Mouse (Mus musculus) midbrain, postnatal 0 days (tissue): ENCODE results near the gene Ano8. TPM values are rescaled to one million over a fixed set of nuclear protein-coding genes. Genes with fewer than 3 reads are reported as not detected.

Source experiments
- ATAC-seq: fragments of 200-750 bp; cut with Nextera tagmentation; 2 replicates; pipeline ENCODE4 v1.8.0; 2017; ENCODE audit warnings: moderate number of reproducible peaks, mild to moderate bottlenecking, moderate TSS enrichment, moderate library complexity; ENCODE audit not compliant: low FRiP score
- DNase-seq: peaks from one replicate; pipeline ENCODE4 v3.0.0-alpha.2; 2015; ENCODE audit warnings: low spot score
- H3K27ac ChIP-seq: fragments of 300-500 bp; sonication (generic); 2 replicates; pipeline ENCODE4 v1.5.1; 2014; ENCODE audit warnings: low read depth, mild to moderate bottlenecking, low read length, mixed read lengths
- H3K27me3 ChIP-seq: fragments of 300-500 bp; sonication (generic); 2 replicates; pipeline ENCODE4 v1.6.1; 2014; ENCODE audit warnings: low read length, control low read depth, mixed read lengths; ENCODE audit not compliant: insufficient read depth
- H3K36me3 ChIP-seq: fragments of 300-500 bp; sonication (generic); 2 replicates; pipeline ENCODE4 v1.6.1; 2014; ENCODE audit warnings: low read length, control low read depth, mixed read lengths; ENCODE audit not compliant: insufficient read depth
- H3K4me1 ChIP-seq: fragments of 300-500 bp; sonication (generic); 2 replicates; pipeline ENCODE4 v1.6.1; 2014; ENCODE audit warnings: mild to moderate bottlenecking, control low read depth, antibody characterized with exemption, low read length, mixed read lengths; ENCODE audit not compliant: insufficient read depth
- H3K4me2 ChIP-seq: fragments of 300-500 bp; sonication (generic); 2 replicates; pipeline ENCODE4 v1.6.1; 2014; ENCODE audit warnings: low read depth, mild to moderate bottlenecking, low read length, mixed read lengths; ENCODE audit not compliant: poor library complexity, severe bottlenecking
- H3K4me3 ChIP-seq: fragments of 300-500 bp; sonication (generic); 2 replicates; pipeline ENCODE4 v1.5.1; 2014; ENCODE audit warnings: low read depth, mild to moderate bottlenecking, low read length, moderate library complexity
- H3K9ac ChIP-seq: fragments of 300-500 bp; sonication (generic); replicated peaks from 2 replicates; pipeline ENCODE4 v1.6.1; 2014; ENCODE audit warnings: mild to moderate bottlenecking, low read length, moderate library complexity, mixed read lengths; ENCODE audit not compliant: poor library complexity, severe bottlenecking
- H3K9me3 ChIP-seq: fragments of 300-500 bp; sonication (generic); 2 replicates; pipeline ENCODE4 v1.6.1; 2016; ENCODE audit warnings: low read length, control low read depth
- CTCF ChIP-seq: IDR thresholded peaks from 2 replicates; pipeline ENCODE4 v1.5.1; 2016; ENCODE audit warnings: antibody characterized with exemption, mild to moderate bottlenecking
- WGBS: fragments of 180-500 bp; shearing (Covaris S2); extraction: QIAGEN DNeasy Blood & Tissue Kit; methylation state at CpG from one replicate; pipeline ENCODE4 v1.1.7; 2014; 5-methylcytosine and 5-hydroxymethylcytosine counted together
- polyA plus RNA-seq: library from polyadenylated mRNA; unstranded; fragments of >200 nt; fragmentation: Nextera tagmentation; extraction: Ambion mirVana; gene quantifications from 2 replicates; pipeline ENCODE4 v1.2.1, GENCODE M21; 2015
- total RNA-seq: library from RNA; depleted of rRNA; stranded (reverse); fragments of >200 nt; gene quantifications from 2 replicates; pipeline ENCODE4 v1.2.3, GENCODE M21; 2014

The Ano8 gene
- total and polyA plus RNA-seq, 2 experiments from 2014 or later: 5.6 to 82.2 TPM

- Histone ChIP-seq H3K27ac (no peak overlapping the region), H3K27me3 (peaks cover 21% of the 10 kb centered on the region), H3K4me1 (no peaks in the 10 kb centered on the region), H3K4me3 (no peak overlapping the region), H3K9ac (no peak overlapping the region), H3K36me3 (no peaks in the 10 kb centered on the region), H3K4me2 (no peak overlapping the region), H3K9me3 (no peaks in the 10 kb centered on the region)
- ATAC-seq (no peak), DNase-seq (no peak)
- WGBS: 73% methylated on average over 11 of the region's 15 CpGs
- TF ChIP-seq CTCF: peak; percentile 9; the same call in 1 of the 2 replicates
These were observed 27.4 kb upstream of the Ano8 start for GRCm38 (mm10) chr8:71513018-71513754.

- H3K9me3 ChIP-seq: no peaks in the 10 kb centered on the region
- H3K27ac ChIP-seq: no peak within 1 kb of the TSS
- H3K36me3 ChIP-seq: no peaks in the 10 kb centered on the region
- ATAC-seq: no peak
- no peak within 1 kb of the TSS for H3K4me2 ChIP-seq
- no peak within 1 kb of the TSS for H3K9ac ChIP-seq
- H3K27me3 ChIP-seq: peaks cover 26% of the 10 kb centered on the region
- DNase-seq: no peak
- TF ChIP-seq CTCF: no peak
- H3K4me1 ChIP-seq: no peaks in the 10 kb centered on the region
- 70% methylated on average over 14 of the region's 14 CpGs for WGBS
- H3K4me3 ChIP-seq: no peak within 1 kb of the TSS
These were observed 25.9 kb upstream of the Ano8 start, which contains the start of gene Plvap for GRCm38 (mm10) chr8:71511644-71512043. TSS of gene Plvap (minus strand) at chr8:71511752.

GRCm38 (mm10) chr8:71509316-71509715, 23.6 kb upstream of the Ano8 start:
- peaks cover 41% of the 10 kb centered on the region for H3K27me3 ChIP-seq
- TF ChIP-seq CTCF: no peak
- no peak overlapping the region for H3K4me2 ChIP-seq
- DNase-seq (no peak), ATAC-seq (no peak)
- H3K9me3 ChIP-seq: no peaks in the 10 kb centered on the region
- H3K9ac ChIP-seq: no peak overlapping the region
- 64% methylated on average over 2 of the region's 2 CpGs for WGBS
- H3K4me1 ChIP-seq: no peaks in the 10 kb centered on the region
- H3K36me3 ChIP-seq: no peaks in the 10 kb centered on the region
- H3K27ac ChIP-seq: no peak overlapping the region
- H3K4me3 ChIP-seq: no peak overlapping the region

DNA sequence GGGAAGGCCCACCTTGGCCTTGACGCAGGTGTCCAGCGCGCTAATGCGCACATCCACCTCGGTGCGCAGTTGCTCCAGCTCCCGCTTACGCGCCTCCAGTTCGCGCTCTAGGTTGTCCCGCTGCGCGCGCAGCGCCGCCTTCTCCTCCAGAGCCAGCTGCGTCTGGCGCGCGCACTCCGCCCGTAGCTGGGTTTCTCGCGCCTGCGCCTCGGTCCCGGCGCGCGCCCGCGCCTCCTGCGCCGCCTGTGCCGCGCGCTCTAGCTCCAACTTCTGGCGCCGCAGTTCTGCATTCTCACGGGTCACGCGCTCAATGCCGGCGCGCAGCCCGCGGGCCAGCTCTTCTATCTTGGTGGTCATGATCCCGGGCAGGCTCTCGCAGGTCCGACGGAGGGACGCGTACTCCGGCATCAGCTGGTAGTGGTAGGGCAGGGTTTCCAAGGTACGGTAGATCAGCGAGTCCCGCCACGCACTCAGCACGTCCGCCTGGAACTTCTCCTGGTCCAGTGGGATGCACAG, 21.9 kb upstream of the Ano8 start:
- no peaks in the 10 kb centered on the region for H3K36me3 ChIP-seq

GRCm38 (mm10) chr8:71505979-71506378, 20.2 kb upstream of the Ano8 start:
- H3K9ac ChIP-seq: no peak overlapping the region
- H3K27ac ChIP-seq: no peak overlapping the region
- no peak for DNase-seq
- 75% methylated on average over 4 of the region's 4 CpGs for WGBS
- no peak overlapping the region for H3K4me2 ChIP-seq
- no peaks in the 10 kb centered on the region for H3K4me1 ChIP-seq
- TF ChIP-seq CTCF: no peak
- no peaks in the 10 kb centered on the region for H3K36me3 ChIP-seq
- H3K9me3 ChIP-seq: no peaks in the 10 kb centered on the region
- no peak for ATAC-seq
- H3K4me3 ChIP-seq: no peak overlapping the region
- peaks cover 34% of the 10 kb centered on the region for H3K27me3 ChIP-seq

More for the DNA sequence above, 21.9 kb upstream of the Ano8 start:
- Histone ChIP-seq H3K4me2 (peak overlapping the region; percentile 57), H3K27ac (no peak overlapping the region), H3K9ac (peak overlapping the region; percentile 33), H3K9me3 (no peaks in the 10 kb centered on the region), H3K4me3 (peak overlapping the region; percentile 37), H3K27me3 (peaks cover 41% of the 10 kb centered on the region), H3K4me1 (no peaks in the 10 kb centered on the region)
- peak; percentile 79 for ATAC-seq
- peak; percentile 90 for DNase-seq
- WGBS: under 1% methylated on average over 61 of the region's 61 CpGs
- no peak for TF ChIP-seq CTCF

- no peak overlapping the region for H3K9ac ChIP-seq
- no peak for ATAC-seq
- TF ChIP-seq CTCF: no peak
- no peaks in the 10 kb centered on the region for H3K36me3 ChIP-seq
- peaks cover 34% of the 10 kb centered on the region for H3K27me3 ChIP-seq
- no peak overlapping the region for H3K4me2 ChIP-seq
- H3K27ac ChIP-seq: no peak overlapping the region
- H3K4me1 ChIP-seq: no peaks in the 10 kb centered on the region
- no peaks in the 10 kb centered on the region for H3K9me3 ChIP-seq
- DNase-seq: no peak
- H3K4me3 ChIP-seq: no peak overlapping the region
- WGBS: 94% methylated on average over 4 of the region's 4 CpGs
These were observed 19.6 kb upstream of the Ano8 start for GRCm38 (mm10) chr8:71505326-71505725.
